Mouse (Mus musculus) myocyte (in vitro differentiated cells): Measurements from ENCODE around the gene 4931417E11Rik.

ENCODE experiments used
- E2F4 ChIP-seq: IDR thresholded peaks from one replicate; pipeline ENCODE4 v1.6.1; 2011; ENCODE audit warnings: mild to moderate bottlenecking, control low read depth, moderate library complexity; ENCODE audit not compliant: insufficient read depth
- MAX ChIP-seq: IDR thresholded peaks from one replicate; pipeline ENCODE4 v1.6.1; 2011; ENCODE audit warnings: low read depth, mild to moderate bottlenecking, control low read depth
- MYOD1 ChIP-seq, 3 experiments: IDR thresholded peaks; one replicate each; pipeline ENCODE4 v1.6.1; 2011; ENCODE audit warnings: control low read depth in 2 of 3, low read depth in 2 of 3, mild to moderate bottlenecking in 2 of 3, moderate library complexity in 1 of 3; ENCODE audit not compliant: insufficient read length in 2 of 3, control insufficient read depth in 1 of 3
- MYOG ChIP-seq, 3 experiments: IDR thresholded peaks; one replicate each; pipeline ENCODE4 v1.6.1; 2011; ENCODE audit warnings: control low read depth in 2 of 3, low read depth in 2 of 3, mild to moderate bottlenecking in 2 of 3; ENCODE audit not compliant: insufficient read length in 2 of 3, control insufficient read depth in 1 of 3, insufficient read depth in 1 of 3
- POLR2A ChIP-seq: IDR thresholded peaks from one replicate; pipeline ENCODE4 v1.6.1; 2011; ENCODE audit warnings: low read depth, mild to moderate bottlenecking, control low read depth, moderate library complexity; ENCODE audit not compliant: insufficient read length
- POLR2AphosphoS2 ChIP-seq: IDR thresholded peaks from one replicate; pipeline ENCODE4 v1.6.1; 2011; ENCODE audit warnings: low read depth, control low read depth; ENCODE audit not compliant: insufficient read length
- REST ChIP-seq: IDR thresholded peaks from one replicate; pipeline ENCODE4 v1.6.1; 2011; ENCODE audit warnings: mild to moderate bottlenecking, control low read depth, moderate library complexity; ENCODE audit not compliant: insufficient read depth, insufficient read length
- SRF ChIP-seq: IDR thresholded peaks from one replicate; pipeline ENCODE4 v1.6.1; 2011; ENCODE audit warnings: low read depth; ENCODE audit not compliant: control insufficient read depth, insufficient read length
- TCF12 ChIP-seq: IDR thresholded peaks from one replicate; pipeline ENCODE4 v1.6.1; 2011; ENCODE audit warnings: mild to moderate bottlenecking, control low read depth; ENCODE audit not compliant: poor library complexity, insufficient read depth, severe bottlenecking
- USF1 ChIP-seq: IDR thresholded peaks from one replicate; pipeline ENCODE4 v1.6.1; 2011; ENCODE audit warnings: low read depth, mild to moderate bottlenecking, control low read depth, moderate library complexity

GRCm38 (mm10) chr6:73466084-73466483 is 3.4 kb downstream of the 4931417E11Rik start:
- no peak for TF ChIP-seq TCF12
- TF ChIP-seq POLR2AphosphoS2 = no peak
- TF ChIP-seq POLR2A = no peak
- no peak for TF ChIP-seq USF1
- no peak for TF ChIP-seq MYOD1 (IDR thresholded peaks at IDR 0.05; ENCODE audit: control insufficient read depth in 1 of 3, insufficient read length in 2 of 3, low read depth in 2 of 3)
- no peak for TF ChIP-seq E2F4
- TF ChIP-seq MYOG (IDR thresholded peaks at IDR 0.05; ENCODE audit: control insufficient read depth in 1 of 3, insufficient read depth in 1 of 3, insufficient read length in 2 of 3, low read depth in 2 of 3) = no peak
- no peak for TF ChIP-seq MAX
- no peak for TF ChIP-seq SRF
- no peak for TF ChIP-seq REST
